Mouse (Mus musculus): ENCODE results near the gene Olfr553. TPM values are rescaled to one million over a fixed set of nuclear protein-coding genes. Genes with fewer than 3 reads are reported as not detected.
"Not testable (repeated sequence)": the region's sequence is repeated elsewhere in the genome, so short reads cannot be mapped to it uniquely, and the experiment has no call there.

Gene Olfr553
- polyA plus RNA-seq (2015; fragmentation: Nextera tagmentation; extraction: Ambion mirVana) = not detected in 2 replicates

- ATAC-seq (replicated peaks; ENCODE audit: low FRiP score, low read depth) (no peak), DNase-seq (ENCODE audit: low spot score) (no peak)
- no peak for TF ChIP-seq CTCF (IDR thresholded peaks at IDR 0.05; ENCODE audit: low read depth)
- H3K36me3 ChIP-seq (ENCODE audit: insufficient read depth, low read length) = no peaks in the 10 kb centered on the region
- H3K4me2 ChIP-seq (ENCODE audit: low read length) = no peak within 1 kb of the TSS
- H3K4me3 ChIP-seq (replicated peaks; ENCODE audit: low read depth, low read length) = no peak within 1 kb of the TSS
- H3K9me3 ChIP-seq (replicated peaks; ENCODE audit: low read length) = no peaks in the 10 kb centered on the region
- no peaks in the 10 kb centered on the region for H3K27me3 ChIP-seq (ENCODE audit: insufficient read depth, low read length)
- H3K9ac ChIP-seq (ENCODE audit: low read depth, low read length) = no peak within 1 kb of the TSS
- H3K4me1 ChIP-seq (replicated peaks; ENCODE audit: insufficient read depth, low read length) = no peaks in the 10 kb centered on the region
- no peak within 1 kb of the TSS for H3K27ac ChIP-seq
These were observed at the start of gene Olfr553 for GRCm38 (mm10) chr7:102618118-102618517. TSS of gene Olfr553 (minus strand) at chr7:102618218.

GRCm38 (mm10) chr7:102665378-102665777 is 47.4 kb upstream of the Olfr553 start:
- no peak overlapping the region for H3K4me3 ChIP-seq (replicated peaks; ENCODE audit: low read depth, low read length)
- no peak overlapping the region for H3K9ac ChIP-seq (ENCODE audit: low read depth, low read length)
- H3K9me3 ChIP-seq (replicated peaks; ENCODE audit: low read length) = no peaks in the 10 kb centered on the region
- H3K4me2 ChIP-seq (ENCODE audit: low read length) = no peak overlapping the region
- DNase-seq (ENCODE audit: low spot score) = peak; percentile 51
- no peaks in the 10 kb centered on the region for H3K36me3 ChIP-seq (ENCODE audit: insufficient read depth, low read length)
- no peak overlapping the region for H3K27ac ChIP-seq
- TF ChIP-seq CTCF (IDR thresholded peaks at IDR 0.05; ENCODE audit: low read depth) = peak; percentile 68
- H3K4me1 ChIP-seq (replicated peaks; ENCODE audit: insufficient read depth, low read length) = no peaks in the 10 kb centered on the region
- no peaks in the 10 kb centered on the region for H3K27me3 ChIP-seq (ENCODE audit: insufficient read depth, low read length)
- ATAC-seq (replicated peaks; ENCODE audit: low FRiP score, low read depth) = no peak
- 41% methylated on average over 2 of the region's 2 CpGs for WGBS

GRCm38 (mm10) chr7:102664599-102664998 is 46.6 kb upstream of the Olfr553 start, which contains the start of gene Olfr556:
TSS of gene Olfr556 (plus strand) at chr7:102664899.
- H3K36me3 ChIP-seq (ENCODE audit: insufficient read depth, low read length) = no peaks in the 10 kb centered on the region
- H3K4me2 ChIP-seq (ENCODE audit: low read length) = no peak within 1 kb of the TSS
- no peak for ATAC-seq (replicated peaks; ENCODE audit: low FRiP score, low read depth)
- TF ChIP-seq CTCF (IDR thresholded peaks at IDR 0.05; ENCODE audit: low read depth) = no peak
- H3K27me3 ChIP-seq (ENCODE audit: insufficient read depth, low read length) = no peaks in the 10 kb centered on the region
- no peak within 1 kb of the TSS for H3K27ac ChIP-seq
- H3K4me1 ChIP-seq (replicated peaks; ENCODE audit: insufficient read depth, low read length) = no peaks in the 10 kb centered on the region
- DNase-seq (ENCODE audit: low spot score) = no peak
- H3K4me3 ChIP-seq (replicated peaks; ENCODE audit: low read depth, low read length) = no peak within 1 kb of the TSS
- no peak within 1 kb of the TSS for H3K9ac ChIP-seq (ENCODE audit: low read depth, low read length)
- no peaks in the 10 kb centered on the region for H3K9me3 ChIP-seq (replicated peaks; ENCODE audit: low read length)
- 31% methylated on average over 3 of the region's 3 CpGs for WGBS

- DNase-seq (ENCODE audit: low spot score) (no peak), ATAC-seq (replicated peaks; ENCODE audit: low FRiP score, low read depth) (no peak)
- TF ChIP-seq CTCF (IDR thresholded peaks at IDR 0.05; ENCODE audit: low read depth) = no peak
- H3K27ac ChIP-seq = no peak within 1 kb of the TSS
- no peaks in the 10 kb centered on the region for H3K36me3 ChIP-seq (ENCODE audit: insufficient read depth, low read length)
- WGBS = 71% methylated on average over 1 of the region's 1 CpGs
- no peak within 1 kb of the TSS for H3K4me3 ChIP-seq (replicated peaks; ENCODE audit: low read depth, low read length)
- no peaks in the 10 kb centered on the region for H3K4me1 ChIP-seq (replicated peaks; ENCODE audit: insufficient read depth, low read length)
- no peak within 1 kb of the TSS for H3K4me2 ChIP-seq (ENCODE audit: low read length)
- H3K9me3 ChIP-seq (replicated peaks; ENCODE audit: low read length) = no peaks in the 10 kb centered on the region
- no peak within 1 kb of the TSS for H3K9ac ChIP-seq (ENCODE audit: low read depth, low read length)
- H3K27me3 ChIP-seq (ENCODE audit: insufficient read depth, low read length) = no peaks in the 10 kb centered on the region
These were observed 40.5 kb upstream of the Olfr553 start, which contains the start of gene Olfr555 for GRCm38 (mm10) chr7:102658523-102658922. TSS of gene Olfr555 (plus strand) at chr7:102658823.

GRCm38 (mm10) chr7:102644945-102645344 is 26.9 kb upstream of the Olfr553 start:
- not testable (repeated sequence) for H3K36me3 ChIP-seq (ENCODE audit: insufficient read depth, low read length); H3K4me2 ChIP-seq (ENCODE audit: low read length); H3K9ac ChIP-seq (ENCODE audit: low read depth, low read length); H3K4me1 ChIP-seq (replicated peaks; ENCODE audit: insufficient read depth, low read length); ATAC-seq (replicated peaks; ENCODE audit: low FRiP score, low read depth); DNase-seq (ENCODE audit: low spot score); H3K9me3 ChIP-seq (replicated peaks; ENCODE audit: low read length); H3K27ac ChIP-seq; H3K4me3 ChIP-seq (replicated peaks; ENCODE audit: low read depth, low read length); H3K27me3 ChIP-seq (ENCODE audit: insufficient read depth, low read length)
- WGBS = 91% methylated on average over 3 of the region's 4 CpGs

GRCm38 (mm10) chr7:102638132-102638531 is 20.1 kb upstream of the Olfr553 start, which contains the start of gene Olfr554:
TSS of gene Olfr554 (plus strand) at chr7:102638432.
- no peak for TF ChIP-seq CTCF (IDR thresholded peaks at IDR 0.05; ENCODE audit: low read depth)
- no peaks in the 10 kb centered on the region for H3K27me3 ChIP-seq (ENCODE audit: insufficient read depth, low read length)
- no peak within 1 kb of the TSS for H3K4me2 ChIP-seq (ENCODE audit: low read length)
- no peak for DNase-seq (ENCODE audit: low spot score)
- no peak for ATAC-seq (replicated peaks; ENCODE audit: low FRiP score, low read depth)
- no peaks in the 10 kb centered on the region for H3K9me3 ChIP-seq (replicated peaks; ENCODE audit: low read length)
- H3K36me3 ChIP-seq (ENCODE audit: insufficient read depth, low read length) = no peaks in the 10 kb centered on the region
- H3K4me3 ChIP-seq (replicated peaks; ENCODE audit: low read depth, low read length) = no peak within 1 kb of the TSS
- 58% methylated on average over 1 of the region's 1 CpGs for WGBS
- H3K9ac ChIP-seq (ENCODE audit: low read depth, low read length) = no peak within 1 kb of the TSS
- no peak within 1 kb of the TSS for H3K27ac ChIP-seq
- no peaks in the 10 kb centered on the region for H3K4me1 ChIP-seq (replicated peaks; ENCODE audit: insufficient read depth, low read length)

GRCm38 (mm10) chr7:102636665-102637064 is 18.6 kb upstream of the Olfr553 start:
- Histone ChIP-seq H3K4me1 (replicated peaks; ENCODE audit: insufficient read depth, low read length) (no peaks in the 10 kb centered on the region), H3K36me3 (ENCODE audit: insufficient read depth, low read length) (no peaks in the 10 kb centered on the region), H3K27me3 (ENCODE audit: insufficient read depth, low read length) (no peaks in the 10 kb centered on the region), H3K4me3 (replicated peaks; ENCODE audit: low read depth, low read length) (no peak overlapping the region), H3K27ac (no peak overlapping the region), H3K9ac (ENCODE audit: low read depth, low read length) (no peak overlapping the region), H3K4me2 (ENCODE audit: low read length) (no peak overlapping the region), H3K9me3 (replicated peaks; ENCODE audit: low read length) (no peaks in the 10 kb centered on the region)
- DNase-seq (ENCODE audit: low spot score) = peak; percentile 44
- ATAC-seq (replicated peaks; ENCODE audit: low FRiP score, low read depth) = no peak
- WGBS = 31% methylated on average over 3 of the region's 3 CpGs
- TF ChIP-seq CTCF (IDR thresholded peaks at IDR 0.05; ENCODE audit: low read depth) = peak; percentile 68

GRCm38 (mm10) chr7:102620368-102620767 is 2.4 kb upstream of the Olfr553 start:
- not testable (repeated sequence) for ATAC-seq (replicated peaks; ENCODE audit: low FRiP score, low read depth); H3K4me2 ChIP-seq (ENCODE audit: low read length); H3K27me3 ChIP-seq (ENCODE audit: insufficient read depth, low read length); H3K4me1 ChIP-seq (replicated peaks; ENCODE audit: insufficient read depth, low read length); H3K9ac ChIP-seq (ENCODE audit: low read depth, low read length); DNase-seq (ENCODE audit: low spot score); H3K9me3 ChIP-seq (replicated peaks; ENCODE audit: low read length); H3K4me3 ChIP-seq (replicated peaks; ENCODE audit: low read depth, low read length); H3K27ac ChIP-seq; H3K36me3 ChIP-seq (ENCODE audit: insufficient read depth, low read length)
- 89% methylated on average over 16 of the region's 19 CpGs for WGBS

All from kidney, postnatal 0 days (tissue).